Mouse (Mus musculus) stomach, postnatal 0 days (tissue): Measurements from ENCODE around the gene Ptpa. TPM values are rescaled to one million over a fixed set of nuclear protein-coding genes. Genes with fewer than 3 reads are reported as not detected.
A peak's percentile ranks its signal among the peaks of the same experiment; 100 is the strongest.

Source experiments
- ATAC-seq: fragments of 200-750 bp; cut with Nextera tagmentation; 2 replicates; pipeline ENCODE4 v1.8.0; 2017; ENCODE audit not compliant: low FRiP score, low TSS enrichment
- DNase-seq: peaks from one replicate; pipeline ENCODE4 v3.0.0-alpha.2; 2016; ENCODE audit warnings: low spot score
- H3K27ac ChIP-seq: fragments of 300-500 bp; sonication (generic); replicated peaks from 2 replicates; pipeline ENCODE4 v1.5.1; 2014; ENCODE audit warnings: mild to moderate bottlenecking, control low read depth
- H3K27me3 ChIP-seq: fragments of 300-500 bp; sonication (generic); 2 replicates; pipeline ENCODE4 v1.6.1; 2014; ENCODE audit warnings: low read length; ENCODE audit not compliant: control insufficient read depth, insufficient read depth
- H3K36me3 ChIP-seq: fragments of 300-500 bp; sonication (generic); 2 replicates; pipeline ENCODE4 v1.6.1; 2014; ENCODE audit warnings: low read length, mixed read lengths; ENCODE audit not compliant: control insufficient read depth, insufficient read depth
- H3K4me1 ChIP-seq: fragments of 300-500 bp; sonication (generic); replicated peaks from 2 replicates; pipeline ENCODE4 v1.6.1; 2014; ENCODE audit warnings: antibody characterized with exemption; ENCODE audit not compliant: control insufficient read depth, insufficient read depth
- H3K4me2 ChIP-seq: fragments of 300-500 bp; sonication (generic); replicated peaks from 2 replicates; pipeline ENCODE4 v1.6.1; 2014; ENCODE audit warnings: low read depth, mild to moderate bottlenecking, control low read depth, moderate library complexity
- H3K4me3 ChIP-seq: fragments of 300-500 bp; sonication (generic); 2 replicates; pipeline ENCODE4 v1.5.1; 2014; ENCODE audit warnings: low read depth, low read length, control low read depth
- H3K9ac ChIP-seq: fragments of 300-500 bp; sonication (generic); 2 replicates; pipeline ENCODE4 v1.6.1; 2014; ENCODE audit warnings: mild to moderate bottlenecking, low read length, control low read depth, mixed read lengths
- H3K9me3 ChIP-seq: fragments of 300-500 bp; sonication (generic); 2 replicates; pipeline ENCODE4 v1.6.1; 2016; ENCODE audit warnings: low read length; ENCODE audit not compliant: control insufficient read depth
- CTCF ChIP-seq: IDR thresholded peaks from 2 replicates; pipeline ENCODE4 v1.5.1; 2016; ENCODE audit warnings: antibody characterized with exemption, low read depth, mild to moderate bottlenecking, moderate library complexity
- EP300 ChIP-seq: optimal IDR thresholded peaks from 2 replicates; pipeline ENCODE3; 2016; ENCODE audit warnings: antibody characterized with exemption
- WGBS: fragments of 180-500 bp; shearing (Covaris S2); extraction: QIAGEN DNeasy Blood & Tissue Kit; methylation state at CpG from one replicate; pipeline ENCODE4 v1.1.7; 2014; 5-methylcytosine and 5-hydroxymethylcytosine counted together
- polyA plus RNA-seq: library from polyadenylated mRNA; unstranded; fragments of >200 nt; fragmentation: Nextera tagmentation; extraction: Ambion mirVana; gene quantifications from 2 replicates; pipeline ENCODE4 v1.2.1, GENCODE M21; 2015

Ptpa gene
- polyA plus RNA-seq, 1 experiment from 2014 or later, result 76.6 TPM

- TF ChIP-seq CTCF (no peak), EP300 (no peak)
- H3K4me3 ChIP-seq, result no peak overlapping the region
- DNase-seq (no peak), ATAC-seq (no peak)
- H3K4me1 ChIP-seq, result no peaks in the 10 kb centered on the region
- H3K4me2 ChIP-seq, result no peak overlapping the region
- no peak overlapping the region for H3K27ac ChIP-seq
- H3K27me3 ChIP-seq, result no peaks in the 10 kb centered on the region
- H3K9ac ChIP-seq, result no peak overlapping the region
- WGBS, result 66% methylated on average over 7 of the region's 7 CpGs
- H3K9me3 ChIP-seq, result no peaks in the 10 kb centered on the region
- peaks cover 22% of the 10 kb centered on the region for H3K36me3 ChIP-seq
Measured at GRCm38 (mm10) chr2:30379307-30379706, 36.5 kb upstream of the Ptpa start.

- Histone ChIP-seq H3K9me3 (no peaks in the 10 kb centered on the region), H3K27ac (peak overlapping the region; percentile 61), H3K4me3 (no peak overlapping the region), H3K36me3 (peaks cover 22% of the 10 kb centered on the region), H3K27me3 (no peaks in the 10 kb centered on the region), H3K9ac (no peak overlapping the region), H3K4me2 (no peak overlapping the region), H3K4me1 (no peaks in the 10 kb centered on the region)
- WGBS, result 85% methylated on average over 10 of the region's 10 CpGs
- ATAC-seq (no peak), DNase-seq (no peak)
- TF ChIP-seq EP300, result no peak
- TF ChIP-seq CTCF, result no peak
Measured at GRCm38 (mm10) chr2:30380564-30381376, 35.1 kb upstream of the Ptpa start.

GRCm38 (mm10) chr2:30381377-30381725, 34.5 kb upstream of the Ptpa start:
- Histone ChIP-seq H3K4me1 (no peaks in the 10 kb centered on the region), H3K36me3 (peaks cover 19% of the 10 kb centered on the region), H3K4me2 (no peak overlapping the region), H3K4me3 (no peak overlapping the region), H3K9ac (no peak overlapping the region), H3K27ac (peak overlapping the region; percentile 74), H3K9me3 (no peaks in the 10 kb centered on the region), H3K27me3 (no peaks in the 10 kb centered on the region)
- WGBS, result 73% methylated on average over 4 of the region's 4 CpGs
- TF ChIP-seq EP300 (no peak), CTCF (no peak)
- DNase-seq (no peak), ATAC-seq (peak; percentile 77)

GRCm38 (mm10) chr2:30384814-30385213, 31.0 kb upstream of the Ptpa start:
- DNase-seq (no peak), ATAC-seq (no peak)
- H3K27ac ChIP-seq, result no peak overlapping the region
- H3K9ac ChIP-seq, result no peak overlapping the region
- no peak overlapping the region for H3K4me2 ChIP-seq
- peaks cover 11% of the 10 kb centered on the region; the same call in 1 of the 2 replicates for H3K36me3 ChIP-seq
- TF ChIP-seq EP300 (no peak), CTCF (no peak)
- 73% methylated on average over 5 of the region's 5 CpGs for WGBS
- H3K27me3 ChIP-seq, result no peaks in the 10 kb centered on the region
- no peak overlapping the region for H3K4me3 ChIP-seq
- no peaks in the 10 kb centered on the region for H3K4me1 ChIP-seq
- H3K9me3 ChIP-seq, result no peaks in the 10 kb centered on the region

- ATAC-seq, result no peak
- Histone ChIP-seq H3K4me3 (no peak overlapping the region), H3K9ac (no peak overlapping the region), H3K27ac (no peak overlapping the region), H3K27me3 (no peaks in the 10 kb centered on the region), H3K4me1 (no peaks in the 10 kb centered on the region), H3K36me3 (peaks cover 11% of the 10 kb centered on the region; the same call in 1 of the 2 replicates), H3K9me3 (no peaks in the 10 kb centered on the region), H3K4me2 (no peak overlapping the region)
- WGBS, result 74% methylated on average over 4 of the region's 4 CpGs
- TF ChIP-seq CTCF (no peak), EP300 (no peak)
- no peak for DNase-seq
Measured at GRCm38 (mm10) chr2:30385591-30385990, 30.2 kb upstream of the Ptpa start.

- TF ChIP-seq EP300, result no peak
- TF ChIP-seq CTCF, result no peak
- Histone ChIP-seq H3K4me2 (no peak overlapping the region), H3K27me3 (no peaks in the 10 kb centered on the region), H3K4me3 (no peak overlapping the region), H3K9me3 (no peaks in the 10 kb centered on the region), H3K27ac (no peak overlapping the region), H3K36me3 (peaks cover 9% of the 10 kb centered on the region; the same call in 1 of the 2 replicates), H3K4me1 (no peaks in the 10 kb centered on the region), H3K9ac (no peak overlapping the region)
- 84% methylated on average over 9 of the region's 9 CpGs for WGBS
- DNase-seq, result no peak
- ATAC-seq, result no peak
Measured at GRCm38 (mm10) chr2:30386913-30387312, 28.9 kb upstream of the Ptpa start.
